Mouse (Mus musculus) neutrophil, adult 59 days (primary cell): ENCODE measurements around the gene Ccl12. TPM values are rescaled to one million over a fixed set of nuclear protein-coding genes. Genes with fewer than 3 reads are reported as not detected.

Experiments used
- total RNA-seq, 2 experiments: library from RNA; stranded (reverse); gene quantifications; 1 replicate in 1 of 2; 2 replicates in 1 of 2; pipeline ENCODE4 v1.2.4; 2023

The Ccl12 gene
- not detected for total RNA-seq

GRCm38 (mm10) chr11:82101529-82101928 lies at the start of gene Ccl12:
Ccl12 (plus strand) TSS chr11:82101845.

GRCm38 (mm10) chr11:82057646-82058045 lies 44.0 kb upstream of the Ccl12 start, which contains the start of gene Ccl11:
Ccl11 (plus strand) TSS chr11:82057823.

GRCm38 (mm10) chr11:82114885-82115284 lies 13.2 kb downstream of the Ccl12 start, which contains the start of gene Ccl8:
Ccl8 (plus strand) TSS chr11:82115185.

Other genes starting within 250 kb of the Ccl12 start
- gene 5530401A14Rik, start 241.2 kb upstream of the Ccl12 start, total RNA-seq = not detected
- not detected for gene Asic2, start 133.4 kb upstream of the Ccl12 start, total RNA-seq
- 10 to 100 TPM; 36.9 to 46.9 TPM for gene Ccl2, start 66.3 kb upstream of the Ccl12 start, total RNA-seq
- gene Gm17268, start 63.3 kb upstream of the Ccl12 start, total RNA-seq = not detected
- not detected for gene Ccl7, start 56.1 kb upstream of the Ccl12 start, total RNA-seq
- not detected for gene Ccl11, start 44.0 kb upstream of the Ccl12 start, total RNA-seq
- not detected for gene Ccl8, start 13.3 kb downstream of the Ccl12 start, total RNA-seq
- not detected for gene Ccl1, start 203.8 kb downstream of the Ccl12 start, total RNA-seq